Mouse (Mus musculus): Measurements from ENCODE around the gene Fam222b.
"Not testable (repeated sequence)": the region's sequence is repeated elsewhere in the genome, so short reads cannot be mapped to it uniquely, and the experiment has no call there.

Fam222b gene

GRCm38 (mm10) chr11:78134344-78134743 lies 39.9 kb downstream of the Fam222b start:
- in situ Hi-C loops (cut with MboI, MseI), result no loop called here

- in situ Hi-C loops (cut with MboI, MseI), result not testable (repeated sequence)
Measured at GRCm38 (mm10) chr11:78135314-78135713, 40.9 kb downstream of the Fam222b start.

GRCm38 (mm10) chr11:78136132-78136531 lies 41.7 kb downstream of the Fam222b start:
- in situ Hi-C loops (cut with MboI, MseI), result no loop called here

GRCm38 (mm10) chr11:78137584-78137983 lies 43.1 kb downstream of the Fam222b start:
- in situ Hi-C loops (cut with MboI, MseI), result no loop called here

GRCm38 (mm10) chr11:78138023-78138422 lies 43.6 kb downstream of the Fam222b start:
- in situ Hi-C loops (cut with MboI, MseI), result no loop called here

GRCm38 (mm10) chr11:78140665-78141064 lies 46.2 kb downstream of the Fam222b start:
- in situ Hi-C loops (cut with MboI, MseI), result no loop called here

GRCm38 (mm10) chr11:78143520-78143919 lies 49.1 kb downstream of the Fam222b start:
- in situ Hi-C loops (cut with MboI, MseI), result no loop called here

- in situ Hi-C loops (cut with MboI, MseI), result loop anchor here in 1 of 2 experiments (5.0 kb wide), 1 partner anchor 39 kb away; no protein-coding TSS in a partner anchor
Measured at GRCm38 (mm10) chr11:78146168-78146567, 51.7 kb downstream of the Fam222b start.

GRCm38 (mm10) chr11:78146707-78147543 lies 52.5 kb downstream of the Fam222b start:
- in situ Hi-C loops (cut with MboI, MseI), result loop anchor here in 1 of 2 experiments (5.0 kb wide), 1 partner anchor 40 kb away; no protein-coding TSS in a partner anchor

- in situ Hi-C loops (cut with MboI, MseI), result no loop called here
Measured at GRCm38 (mm10) chr11:78151161-78151560, 56.7 kb downstream of the Fam222b start.

GRCm38 (mm10) chr11:78152299-78153231 lies 58.1 kb downstream of the Fam222b start:
- in situ Hi-C loops (cut with MboI, MseI), result no loop called here

- in situ Hi-C loops (cut with MboI, MseI), result no loop called here
Measured at GRCm38 (mm10) chr11:78153778-78154177, 59.3 kb downstream of the Fam222b start.

- in situ Hi-C loops (cut with MboI, MseI), result no loop called here
Measured at GRCm38 (mm10) chr11:78155674-78156073, 61.2 kb downstream of the Fam222b start.

- in situ Hi-C loops (cut with MboI, MseI), result no loop called here
Measured at GRCm38 (mm10) chr11:78156156-78156699, 61.8 kb downstream of the Fam222b start.

- in situ Hi-C loops (cut with MboI, MseI), result no loop called here
Measured at GRCm38 (mm10) chr11:78159096-78159495, 64.6 kb downstream of the Fam222b start.

GRCm38 (mm10) chr11:78159557-78159956 lies 65.1 kb downstream of the Fam222b start:
- in situ Hi-C loops (cut with MboI, MseI), result no loop called here

GRCm38 (mm10) chr11:78160171-78160570 lies 65.7 kb downstream of the Fam222b start:
- in situ Hi-C loops (cut with MboI, MseI), result no loop called here

- in situ Hi-C loops (cut with MboI, MseI), result no loop called here
Measured at GRCm38 (mm10) chr11:78160675-78161074, 66.2 kb downstream of the Fam222b start.

- in situ Hi-C loops (cut with MboI, MseI), result no loop called here
Measured at GRCm38 (mm10) chr11:78161169-78161568, 66.7 kb downstream of the Fam222b start.

GRCm38 (mm10) chr11:78161968-78162367 lies 67.5 kb downstream of the Fam222b start:
- in situ Hi-C loops (cut with MboI, MseI), result no loop called here

GRCm38 (mm10) chr11:78162504-78162903 lies 68.0 kb downstream of the Fam222b start:
- in situ Hi-C loops (cut with MboI, MseI), result no loop called here

GRCm38 (mm10) chr11:78163045-78163444 lies 68.6 kb downstream of the Fam222b start:
- in situ Hi-C loops (cut with MboI, MseI), result no loop called here

Data from T-helper 17 cell (primary cell).